Mouse (Mus musculus) MEL (cell line): ENCODE data around the gene Stx5a. TPM values are rescaled to one million over a fixed set of nuclear protein-coding genes. Genes with fewer than 3 reads are reported as not detected.
A peak's percentile ranks its signal among the peaks of the same experiment; 100 is the strongest.

ENCODE experiments used
- DNase-seq: peaks from one replicate; pipeline ENCODE4 v3.0.0; 2011; ENCODE audit warnings: low read depth, low spot score
- H3K27ac ChIP-seq: 2 replicates; pipeline ENCODE4 v1.5.1; 2012; ENCODE audit warnings: low read depth, mild to moderate bottlenecking, control low read depth, low read length, moderate library complexity; ENCODE audit not compliant: control insufficient read depth
- H3K27me3 ChIP-seq, 2 experiments: fragments of 150-350 bp in 1 of 2; sonication (generic) in 1 of 2; 2 replicates each; pipeline ENCODE4 v1.6.1; 2012; ENCODE audit warnings: low read length in 2 of 2, mild to moderate bottlenecking in 2 of 2, improper control_type of control experiment in 1 of 2, moderate library complexity in 1 of 2; ENCODE audit not compliant: insufficient read depth in 2 of 2, control insufficient read depth in 1 of 2
- H3K36me3 ChIP-seq, 2 experiments: 2 replicates each; pipeline ENCODE4 v1.6.1; 2012 to 2014; ENCODE audit warnings: low read length in 2 of 2, improper control_type of control experiment in 1 of 2, inconsistent platforms in 1 of 2, mild to moderate bottlenecking in 1 of 2; ENCODE audit not compliant: insufficient read depth in 2 of 2, control insufficient read depth in 1 of 2
- H3K4me1 ChIP-seq, 2 experiments: fragments of 150-350 bp in 1 of 2; sonication (generic) in 1 of 2; 2 replicates each; pipeline ENCODE4 v1.6.1; 2012; ENCODE audit warnings: low read length in 2 of 2, improper control_type of control experiment in 1 of 2, mild to moderate bottlenecking in 1 of 2; ENCODE audit not compliant: insufficient read depth in 2 of 2, control insufficient read depth in 1 of 2
- H3K4me3 ChIP-seq, 2 experiments: fragments of 150-350 bp in 1 of 2; sonication (generic) in 1 of 2; 2 replicates each; pipeline ENCODE4 v1.5.1; 2012; ENCODE audit warnings: low read depth in 2 of 2, low read length in 2 of 2, mild to moderate bottlenecking in 2 of 2, moderate library complexity in 2 of 2, control low read depth in 1 of 2, improper control_type of control experiment in 1 of 2; ENCODE audit not compliant: control insufficient read depth in 1 of 2, insufficient read depth in 1 of 2
- H3K79me2 ChIP-seq: 2 replicates; pipeline ENCODE4 v1.6.1; 2012; ENCODE audit warnings: mild to moderate bottlenecking, low read length, moderate library complexity; ENCODE audit not compliant: control insufficient read depth, poor library complexity, insufficient read depth
- H3K9ac ChIP-seq: 2 replicates; pipeline ENCODE4 v1.6.1; 2012; ENCODE audit warnings: low read depth, mild to moderate bottlenecking, control low read depth, low read length, moderate library complexity; ENCODE audit not compliant: control insufficient read depth, poor library complexity, severe bottlenecking
- H3K9me3 ChIP-seq: fragments of 150-350 bp; sonication (generic); replicated peaks from 2 replicates; pipeline ENCODE4 v1.6.1; 2012; ENCODE audit warnings: mild to moderate bottlenecking, low read length, improper control_type of control experiment, moderate library complexity; ENCODE audit not compliant: insufficient read depth
- CHD1 ChIP-seq: IDR thresholded peaks from 2 replicates; pipeline ENCODE4 v1.6.1; 2012; ENCODE audit warnings: low read depth, mild to moderate bottlenecking, inconsistent platforms, low read length, improper control_type of control experiment
- CTCF ChIP-seq, 3 experiments: IDR thresholded peaks in 2 of 3; conservative IDR thresholded peaks in 1 of 3; 2 replicates each; pipeline ENCODE4 v1.5.1; 2011 to 2012; ENCODE audit warnings: low read length in 3 of 3, low read depth in 2 of 3, mild to moderate bottlenecking in 2 of 3, improper control_type of control experiment in 1 of 3, inconsistent platforms in 1 of 3, mixed read lengths in 1 of 3, moderate library complexity in 1 of 3; ENCODE audit not compliant: control insufficient read depth in 1 of 3, insufficient read depth in 1 of 3, poor library complexity in 1 of 3, severe bottlenecking in 1 of 3
- E2F4 ChIP-seq: IDR thresholded peaks from 2 replicates; pipeline ENCODE4 v1.6.1; 2011; ENCODE audit warnings: low read depth, low read length, improper control_type of control experiment, borderline replicate concordance
- EP300 ChIP-seq, 2 experiments: IDR thresholded peaks; 2 replicates each; pipeline ENCODE4 v1.6.1; 2011; ENCODE audit warnings: improper control_type of control experiment in 2 of 2, low read length in 2 of 2, low read depth in 1 of 2, mild to moderate bottlenecking in 1 of 2
- GABPA ChIP-seq: IDR thresholded peaks from 2 replicates; pipeline ENCODE4 v1.6.1; 2012; ENCODE audit warnings: low read depth, mild to moderate bottlenecking, inconsistent platforms, low read length, improper control_type of control experiment, moderate library complexity
- GATA1 ChIP-seq: IDR thresholded peaks from 2 replicates; pipeline ENCODE4 v1.6.1; 2011; ENCODE audit warnings: low read depth, low read length, improper control_type of control experiment
- HCFC1 ChIP-seq: IDR thresholded peaks from 2 replicates; pipeline ENCODE4 v1.6.1; 2012; ENCODE audit warnings: low read depth, mild to moderate bottlenecking, inconsistent platforms, low read length, improper control_type of control experiment, moderate library complexity
- JUND ChIP-seq: IDR thresholded peaks from 2 replicates; pipeline ENCODE4 v1.6.1; 2011; ENCODE audit warnings: low read depth, mild to moderate bottlenecking, improper control_type of control experiment, low read length
- KAT2A ChIP-seq: conservative IDR thresholded peaks from 2 replicates; pipeline ENCODE4 v1.6.1; 2012; ENCODE audit warnings: low read depth, low read length, improper control_type of control experiment, inconsistent platforms
- MAFK ChIP-seq: IDR thresholded peaks from 2 replicates; pipeline ENCODE4 v1.6.1; 2011; ENCODE audit warnings: low read depth, mild to moderate bottlenecking, low read length, improper control_type of control experiment, borderline replicate concordance
- MAZ ChIP-seq: IDR thresholded peaks from 2 replicates; pipeline ENCODE4 v1.6.1; 2012; ENCODE audit warnings: low read depth, mild to moderate bottlenecking, inconsistent platforms, low read length, improper control_type of control experiment
- MYB ChIP-seq: IDR thresholded peaks from 2 replicates; pipeline ENCODE4 v1.6.1; 2011; ENCODE audit warnings: mild to moderate bottlenecking, low read depth, low read length, improper control_type of control experiment
- NELFE ChIP-seq: IDR thresholded peaks from 2 replicates; pipeline ENCODE4 v1.6.1; 2011; ENCODE audit warnings: low read depth, low read length, improper control_type of control experiment
- POLR2A ChIP-seq, 2 experiments: IDR thresholded peaks; 2 replicates each; pipeline ENCODE4 v1.6.1; 2011 to 2012; ENCODE audit warnings: low read length in 2 of 2, mild to moderate bottlenecking in 2 of 2, control low read depth in 1 of 2, improper control_type of control experiment in 1 of 2, low read depth in 1 of 2, moderate library complexity in 1 of 2; ENCODE audit not compliant: control insufficient read depth in 1 of 2, insufficient read depth in 1 of 2, poor library complexity in 1 of 2
- POLR2AphosphoS2 ChIP-seq: IDR thresholded peaks from 2 replicates; pipeline ENCODE4 v1.6.1; 2011; ENCODE audit warnings: low read length, improper control_type of control experiment
- RCOR1 ChIP-seq: IDR thresholded peaks from 2 replicates; pipeline ENCODE4 v1.6.1; 2012; ENCODE audit warnings: low read depth, mild to moderate bottlenecking, inconsistent platforms, low read length, improper control_type of control experiment
- SIN3A ChIP-seq: IDR thresholded peaks from 2 replicates; pipeline ENCODE4 v1.6.1; 2012; ENCODE audit warnings: low read length, improper control_type of control experiment, inconsistent platforms
- SMC3 ChIP-seq: IDR thresholded peaks from 2 replicates; pipeline ENCODE4 v1.6.1; 2011; ENCODE audit warnings: low read depth, low read length, improper control_type of control experiment
- ZC3H11A ChIP-seq: IDR thresholded peaks from 2 replicates; pipeline ENCODE4 v1.6.1; 2012; ENCODE audit warnings: low read depth, mild to moderate bottlenecking, inconsistent platforms, low read length, improper control_type of control experiment
- ZKSCAN1 ChIP-seq: IDR thresholded peaks from 2 replicates; pipeline ENCODE4 v1.6.1; 2012; ENCODE audit warnings: low read depth, mild to moderate bottlenecking, inconsistent platforms, low read length, improper control_type of control experiment, moderate library complexity
- ZMIZ1 ChIP-seq: IDR thresholded peaks from 2 replicates; pipeline ENCODE4 v1.6.1; 2012; ENCODE audit warnings: low read depth, mild to moderate bottlenecking, inconsistent platforms, low read length, improper control_type of control experiment, moderate library complexity
- ZNF384 ChIP-seq: IDR thresholded peaks from 2 replicates; pipeline ENCODE4 v1.6.1; 2012; ENCODE audit warnings: low read depth, mild to moderate bottlenecking, inconsistent platforms, low read length, improper control_type of control experiment
- polyA plus RNA-seq, 2 experiments: library from polyadenylated mRNA; stranded (reverse) in 1 of 2; unstranded in 1 of 2; fragments of >175 nt in 1 of 2; fragments of >200 nt in 1 of 2; gene quantifications; 2 replicates each; pipeline versions ENCODE4 v1.2.1 to v1.2.4; 2012; ENCODE audit warnings: low replicate concordance in 2 of 2, low read depth in 1 of 2; ENCODE audit not compliant: insufficient read length in 2 of 2, insufficient read depth in 1 of 2, missing spikeins in 1 of 2
- total RNA-seq: library from RNA; depleted of rRNA; stranded (reverse); fragments of 300-350 nt; gene quantifications from 2 replicates; pipeline ENCODE4 v1.2.3, GENCODE M21; 2012

Gene Stx5a
- total and polyA plus RNA-seq, 3 experiments, result 28.7 to 50.0 TPM; not detected in 1

DNA sequence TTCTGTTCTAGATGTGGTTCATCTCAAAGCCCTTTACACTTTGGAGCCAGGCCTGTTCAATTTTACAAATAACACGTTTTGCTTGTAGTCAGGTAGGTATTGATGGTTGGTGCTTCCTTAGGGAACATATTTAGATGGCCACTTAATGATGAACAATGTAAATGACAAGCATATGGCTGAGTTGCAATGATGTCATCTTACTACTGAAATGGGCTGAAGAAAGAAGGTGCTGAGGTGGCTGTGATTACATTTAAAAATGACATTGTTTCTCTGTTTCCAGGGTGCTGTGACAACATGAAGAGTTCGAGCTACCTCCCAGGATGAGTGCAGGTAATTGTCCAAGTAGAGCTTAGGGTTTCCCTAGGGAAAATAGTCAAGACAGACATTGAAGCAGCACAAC lies 16.8 kb upstream of the Stx5a start (continued):
- peak; percentile 10; the same call in 1 of the 2 replicates for TF ChIP-seq SMC3
- TF ChIP-seq ZMIZ1, result 0 out of 2 replicates have a peak, but pooled peaks have one; percentile 24
- no peak for TF ChIP-seq ZNF384
- no peak for TF ChIP-seq EP300 (IDR thresholded peaks at IDR 0.05; ENCODE audit: low read depth in 1 of 2, low read length in 2 of 2)
- TF ChIP-seq GATA1, result no peak
- TF ChIP-seq NELFE, result 0 out of 2 replicates have a peak, but pooled peaks have one; percentile 9
- no peak for TF ChIP-seq E2F4
- TF ChIP-seq ZKSCAN1, result no peak
- TF ChIP-seq POLR2A (IDR thresholded peaks at IDR 0.05; ENCODE audit: control insufficient read depth in 1 of 2, insufficient read depth in 1 of 2, low read depth in 1 of 2, low read length in 2 of 2, poor library complexity in 1 of 2), result no peak; a peak in 1 of 4 replicates
- TF ChIP-seq KAT2A, result no peak
- 0 out of 2 replicates have a peak, but pooled peaks have one; percentile 19 for TF ChIP-seq HCFC1
- no peak for TF ChIP-seq JUND

DNA sequence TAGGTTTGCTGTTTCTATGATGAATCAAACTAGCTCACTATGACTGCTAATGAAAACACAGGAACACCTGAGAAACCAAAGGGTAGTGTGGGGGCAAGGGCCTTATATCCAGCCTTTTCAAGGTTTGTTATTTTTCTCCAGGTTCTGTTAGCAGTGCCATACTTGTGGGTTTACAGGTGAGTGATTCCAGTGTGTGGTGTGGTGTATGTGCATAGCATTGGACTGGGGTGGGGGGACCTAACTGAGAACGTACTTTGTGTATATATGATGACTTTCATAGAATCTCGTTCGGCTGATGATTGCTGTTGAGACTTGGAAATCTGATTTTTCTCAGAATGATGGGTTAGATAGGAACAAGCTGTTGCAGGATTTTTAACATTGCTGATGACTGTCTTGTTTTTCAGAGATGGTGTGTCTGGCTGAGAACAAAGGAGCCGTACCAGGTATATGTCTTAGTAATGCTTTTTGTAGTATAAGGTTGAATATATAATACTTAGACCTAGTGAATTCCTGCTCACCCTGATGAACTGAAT lies 16.1 kb upstream of the Stx5a start:
- peak overlapping the region; percentile 97 for H3K9ac ChIP-seq
- peak; percentile 10 for TF ChIP-seq SMC3
- TF ChIP-seq MAZ, result no peak
- TF ChIP-seq CTCF (IDR thresholded peaks at IDR 0.05 in 2 of 3, conservative IDR thresholded peaks at IDR 0.05 in 1 of 3; ENCODE audit: control insufficient read depth in 1 of 3, insufficient read depth in 1 of 3, low read depth in 2 of 3, low read length in 3 of 3, poor library complexity in 1 of 3, severe bottlenecking in 1 of 3), result no peak
- no peak for TF ChIP-seq ZC3H11A
- TF ChIP-seq POLR2AphosphoS2, result peak; percentile 9; the same call in 1 of the 2 replicates
- TF ChIP-seq RCOR1, result peak; percentile 22; the same call in 1 of the 2 replicates
- TF ChIP-seq GABPA, result no peak
- peak; percentile 95; the same call in 1 of the 2 replicates for TF ChIP-seq CHD1
- peak; percentile 41; the same call in 1 of the 2 replicates for TF ChIP-seq MAFK
- peak; percentile 15 to 31; a peak in 1 of 4 replicates for TF ChIP-seq POLR2A (IDR thresholded peaks at IDR 0.05; ENCODE audit: control insufficient read depth in 1 of 2, insufficient read depth in 1 of 2, low read depth in 1 of 2, low read length in 2 of 2, poor library complexity in 1 of 2)
- peak; percentile 41; the same call in 1 of the 2 replicates for TF ChIP-seq MYB
- TF ChIP-seq SIN3A, result 0 out of 2 replicates have a peak, but pooled peaks have one; percentile 19
- TF ChIP-seq EP300 (IDR thresholded peaks at IDR 0.05; ENCODE audit: low read depth in 1 of 2, low read length in 2 of 2), result 0 out of 4 replicates have a peak, but pooled peaks of 1 of the 2 experiments have one; percentile 14
- peak; percentile 57; the same call in 1 of the 2 replicates for TF ChIP-seq ZMIZ1
- TF ChIP-seq, all 39 proteins: peak for 10
- Histone ChIP-seq H3K36me3 (peaks cover 12 to 22% of the 10 kb centered on the region in 2 experiments), H3K79me2 (peaks cover 36% of the 10 kb centered on the region), H3K4me1 (peaks cover 0 to 7% of the 10 kb centered on the region in 2 experiments; a peak in 1 of 4 replicates), H3K9me3 (no peaks in the 10 kb centered on the region), H3K27ac (peak overlapping the region; percentile 97), H3K4me3 (peak overlapping the region; percentile 59 to 95), H3K27me3 (no peaks in the 10 kb centered on the region)
- DNase-seq, result no peak
